Mouse (Mus musculus) kidney, embryonic 16.5 days (tissue): ENCODE data around the gene Trpv6. TPM values are rescaled to one million over a fixed set of nuclear protein-coding genes. Genes with fewer than 3 reads are reported as not detected.

Experiments used
- ATAC-seq: fragments of 200-750 bp; cut with Nextera tagmentation; 2 replicates; pipeline ENCODE4 v1.8.0; 2017; ENCODE audit warnings: moderate TSS enrichment; ENCODE audit not compliant: low FRiP score, low TSS enrichment
- H3K27ac ChIP-seq: fragments of 300-500 bp; sonication (generic); 2 replicates; pipeline ENCODE4 v1.5.1; 2014; ENCODE audit warnings: low read length
- H3K27me3 ChIP-seq: fragments of 300-500 bp; sonication (generic); 2 replicates; pipeline ENCODE4 v1.6.1; 2014; ENCODE audit warnings: low read length, control low read depth, mixed read lengths; ENCODE audit not compliant: insufficient read depth
- H3K36me3 ChIP-seq: fragments of 300-500 bp; sonication (generic); 2 replicates; pipeline ENCODE4 v1.6.1; 2014; ENCODE audit warnings: low read length, control low read depth, mixed read lengths; ENCODE audit not compliant: insufficient read depth
- H3K4me1 ChIP-seq: fragments of 300-500 bp; sonication (generic); 2 replicates; pipeline ENCODE4 v1.6.1; 2014; ENCODE audit warnings: low read length, control low read depth, mixed read lengths; ENCODE audit not compliant: insufficient read depth
- H3K4me2 ChIP-seq: fragments of 300-500 bp; sonication (generic); replicated peaks from 2 replicates; pipeline ENCODE4 v1.6.1; 2014; ENCODE audit warnings: low read depth, low read length
- H3K4me3 ChIP-seq: fragments of 300-500 bp; sonication (generic); 2 replicates; pipeline ENCODE4 v1.5.1; 2014; ENCODE audit warnings: mild to moderate bottlenecking, low read length
- H3K9ac ChIP-seq: fragments of 300-500 bp; sonication (generic); replicated peaks from 2 replicates; pipeline ENCODE4 v1.6.1; 2014; ENCODE audit warnings: low read length
- H3K9me3 ChIP-seq: fragments of 300-500 bp; sonication (generic); 2 replicates; pipeline ENCODE4 v1.6.1; 2016; ENCODE audit warnings: low read length, control low read depth
- WGBS: fragments of 180-500 bp; shearing (Covaris S2); extraction: QIAGEN DNeasy Blood & Tissue Kit; methylation state at CpG from one replicate; pipeline ENCODE4 v1.1.7; 2014; 5-methylcytosine and 5-hydroxymethylcytosine counted together
- polyA plus RNA-seq: library from polyadenylated mRNA; unstranded; fragments of >200 nt; fragmentation: Nextera tagmentation; extraction: Ambion mirVana; gene quantifications from 2 replicates; pipeline ENCODE4 v1.2.1, GENCODE M21; 2015

Gene Trpv6
- polyA plus RNA-seq, 1 experiment from 2014 or later: 7.1 TPM

DNA sequence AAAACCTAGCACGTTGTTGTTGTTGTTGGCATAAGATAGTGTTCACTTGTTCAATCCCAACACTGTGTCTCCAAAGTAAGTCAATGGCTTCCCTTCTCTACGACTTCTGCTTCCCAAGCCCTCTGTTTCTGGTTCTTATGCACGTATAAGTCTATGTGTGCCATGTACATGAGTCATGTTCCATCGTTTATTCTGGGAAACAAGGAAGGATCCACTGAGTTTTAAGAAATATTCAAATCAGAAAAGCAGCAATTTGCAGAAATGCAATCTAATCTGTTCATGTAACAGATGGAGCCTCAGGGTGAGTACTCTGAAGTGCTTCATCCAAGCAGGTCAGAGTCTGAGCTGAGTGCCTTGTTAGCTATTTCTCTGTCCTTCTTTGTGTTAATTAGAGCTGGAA lies 4.7 kb downstream of the Trpv6 start:
- Histone ChIP-seq H3K27ac (no peak overlapping the region), H3K9me3 (no peaks in the 10 kb centered on the region), H3K4me1 (no peaks in the 10 kb centered on the region), H3K36me3 (no peaks in the 10 kb centered on the region), H3K9ac (no peak overlapping the region), H3K4me2 (no peak overlapping the region), H3K4me3 (no peak overlapping the region), H3K27me3 (no peaks in the 10 kb centered on the region)
- 84% methylated on average over 4 of the region's 4 CpGs for WGBS
- no peak for ATAC-seq

DNA sequence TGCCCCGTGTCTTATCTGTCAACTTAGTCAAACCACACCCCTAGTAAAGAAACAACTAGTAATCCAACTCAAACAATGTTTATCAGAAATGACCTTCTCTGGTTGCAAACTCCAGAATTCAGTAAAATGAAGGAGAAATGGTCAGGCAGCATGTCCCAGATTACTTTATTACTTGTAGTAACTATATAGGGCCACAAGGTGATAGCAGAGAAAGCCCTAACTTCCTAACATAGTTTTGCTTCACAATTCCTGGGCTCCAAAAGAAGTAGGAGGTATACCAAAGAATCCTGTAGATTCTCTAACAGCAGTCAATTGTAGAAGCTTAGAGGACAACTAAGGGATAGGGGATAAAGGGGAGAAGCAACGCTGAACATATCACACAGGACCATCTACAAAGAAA lies 5.4 kb downstream of the Trpv6 start:
- Histone ChIP-seq H3K4me3 (no peak overlapping the region), H3K36me3 (no peaks in the 10 kb centered on the region), H3K9me3 (no peaks in the 10 kb centered on the region), H3K9ac (no peak overlapping the region), H3K4me2 (no peak overlapping the region), H3K27me3 (no peaks in the 10 kb centered on the region), H3K4me1 (no peaks in the 10 kb centered on the region), H3K27ac (no peak overlapping the region)
- no peak for ATAC-seq
- 72% methylated on average over 2 of the region's 2 CpGs for WGBS

DNA sequence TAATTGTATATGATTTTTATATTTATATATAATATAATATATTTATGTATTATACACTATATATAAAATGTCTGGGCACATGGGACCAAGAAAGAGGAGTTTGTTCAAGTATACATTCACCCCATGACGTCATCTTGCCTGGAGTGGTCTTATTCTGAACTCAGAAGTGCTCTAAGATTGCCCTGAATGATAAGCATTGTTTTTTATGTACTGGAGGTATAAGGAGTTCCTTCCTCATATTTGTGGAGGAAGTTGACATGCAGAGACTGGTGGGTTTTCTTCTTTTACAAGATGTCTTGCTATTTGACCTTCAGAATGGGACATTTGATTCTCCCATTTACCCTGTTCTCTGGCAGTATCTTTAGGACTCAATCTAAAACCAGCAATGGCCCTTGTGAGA lies 8.0 kb downstream of the Trpv6 start:
- Histone ChIP-seq H3K27me3 (no peaks in the 10 kb centered on the region), H3K36me3 (no peaks in the 10 kb centered on the region), H3K4me2 (no peak overlapping the region), H3K4me3 (no peak overlapping the region), H3K27ac (no peak overlapping the region), H3K9me3 (no peaks in the 10 kb centered on the region), H3K9ac (no peak overlapping the region), H3K4me1 (no peaks in the 10 kb centered on the region)
- WGBS: 65% methylated on average over 1 of the region's 1 CpGs
- no peak for ATAC-seq

DNA sequence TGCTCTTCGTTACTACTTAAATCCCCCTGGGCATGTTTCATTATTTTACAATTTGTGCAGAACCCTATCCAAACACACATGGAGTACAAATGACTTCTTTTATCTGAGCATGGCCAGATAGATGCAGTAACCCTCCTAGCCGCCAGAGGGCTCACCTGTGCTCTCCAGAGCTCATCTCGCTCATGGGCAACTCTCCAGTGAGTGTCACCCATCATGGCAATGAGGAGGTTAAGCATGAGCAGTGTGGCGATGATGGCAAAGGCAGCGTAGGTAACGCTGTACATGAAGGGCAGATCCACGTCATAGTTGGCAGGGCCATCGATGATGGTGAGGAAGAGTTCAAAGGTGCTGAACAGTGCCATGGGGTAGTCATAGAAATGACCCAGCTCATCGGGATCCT lies 13.5 kb downstream of the Trpv6 start:
- Histone ChIP-seq H3K27me3 (no peaks in the 10 kb centered on the region), H3K27ac (no peak overlapping the region), H3K4me3 (no peak overlapping the region), H3K9me3 (no peaks in the 10 kb centered on the region), H3K4me2 (no peak overlapping the region), H3K9ac (no peak overlapping the region), H3K36me3 (no peaks in the 10 kb centered on the region), H3K4me1 (no peaks in the 10 kb centered on the region)
- WGBS: 68% methylated on average over 9 of the region's 9 CpGs
- ATAC-seq: no peak

DNA sequence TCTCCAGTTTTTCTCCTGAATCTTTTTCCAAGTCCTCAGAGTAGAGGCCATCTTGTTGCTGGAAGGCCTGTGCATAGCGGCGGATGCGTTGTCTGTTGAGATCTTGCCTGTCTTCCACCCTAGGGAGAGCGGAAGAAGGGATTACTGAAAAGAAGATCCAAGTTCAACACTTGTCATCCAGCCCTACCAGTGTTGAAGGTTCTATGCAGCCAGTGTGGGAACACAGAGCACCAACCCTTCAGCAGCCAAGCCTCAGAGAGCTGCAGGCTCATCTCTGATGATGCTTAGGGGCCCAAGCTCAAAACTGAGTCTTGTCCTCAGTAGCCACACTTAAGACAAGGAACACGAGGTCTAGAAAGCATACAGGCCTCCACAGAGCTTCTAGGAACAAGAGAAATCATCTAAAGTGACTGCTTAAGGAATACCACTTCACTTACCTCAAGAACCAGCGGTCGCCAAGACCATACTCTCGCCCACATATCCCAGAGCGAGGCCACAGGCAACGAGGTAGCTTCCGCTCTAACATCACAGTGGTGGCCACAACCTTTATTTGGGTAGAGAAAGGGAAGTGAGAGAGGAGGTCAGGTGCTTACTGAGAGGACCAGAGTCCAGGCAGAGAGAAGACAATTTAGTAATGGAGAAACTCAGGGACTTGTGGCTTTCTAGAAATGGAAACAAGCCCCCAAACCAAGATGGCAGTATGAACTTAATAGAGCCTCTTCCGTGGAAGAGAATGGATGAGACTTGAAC lies 14.8 kb downstream of the Trpv6 start:
- Histone ChIP-seq H3K36me3 (no peaks in the 10 kb centered on the region), H3K4me2 (no peak overlapping the region), H3K9ac (no peak overlapping the region), H3K27me3 (no peaks in the 10 kb centered on the region), H3K9me3 (no peaks in the 10 kb centered on the region), H3K4me1 (no peaks in the 10 kb centered on the region), H3K27ac (no peak overlapping the region), H3K4me3 (no peak overlapping the region)
- no peak for ATAC-seq
- 92% methylated on average over 12 of the region's 12 CpGs for WGBS

DNA sequence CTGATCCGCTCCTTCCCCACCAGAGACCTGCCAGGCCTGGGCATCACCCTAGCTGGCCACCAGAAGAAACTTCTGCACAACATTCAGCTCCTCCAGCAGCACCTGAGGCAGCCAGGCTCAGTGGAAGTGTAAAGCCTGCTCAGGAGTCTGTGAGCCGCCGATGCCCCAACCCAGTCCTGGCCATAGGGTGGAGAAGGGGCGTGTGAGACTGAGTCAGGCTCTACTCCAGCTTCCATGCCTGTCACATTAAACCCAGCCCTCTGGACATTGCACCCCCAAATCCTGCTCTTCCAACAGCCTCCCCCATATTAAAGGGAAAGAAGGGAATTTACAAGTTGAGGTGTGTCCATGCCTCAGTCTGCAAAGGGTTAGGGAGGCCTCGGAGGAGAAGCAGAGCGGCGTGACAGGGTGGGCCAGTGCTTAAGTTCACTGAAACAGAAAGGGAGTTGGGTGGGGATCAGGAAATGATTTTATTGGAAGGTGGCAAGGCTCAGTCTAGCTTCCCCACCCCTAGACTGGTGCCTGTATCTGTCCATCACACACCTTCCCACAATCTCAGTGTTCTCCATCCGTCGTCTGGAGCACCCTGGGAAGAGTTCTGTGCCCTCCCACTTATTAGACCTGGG lies 15.9 kb downstream of the Trpv6 start:
- H3K27me3 ChIP-seq: no peaks in the 10 kb centered on the region
- ATAC-seq: 0 out of 2 replicates have a peak, but pooled peaks have one; percentile 11
- no peaks in the 10 kb centered on the region for H3K4me1 ChIP-seq
- H3K9me3 ChIP-seq: no peaks in the 10 kb centered on the region
- no peak overlapping the region for H3K9ac ChIP-seq
- no peak overlapping the region for H3K4me3 ChIP-seq
- no peak overlapping the region for H3K27ac ChIP-seq
- H3K36me3 ChIP-seq: no peaks in the 10 kb centered on the region
- no peak overlapping the region for H3K4me2 ChIP-seq
- WGBS: 78% methylated on average over 9 of the region's 9 CpGs

DNA sequence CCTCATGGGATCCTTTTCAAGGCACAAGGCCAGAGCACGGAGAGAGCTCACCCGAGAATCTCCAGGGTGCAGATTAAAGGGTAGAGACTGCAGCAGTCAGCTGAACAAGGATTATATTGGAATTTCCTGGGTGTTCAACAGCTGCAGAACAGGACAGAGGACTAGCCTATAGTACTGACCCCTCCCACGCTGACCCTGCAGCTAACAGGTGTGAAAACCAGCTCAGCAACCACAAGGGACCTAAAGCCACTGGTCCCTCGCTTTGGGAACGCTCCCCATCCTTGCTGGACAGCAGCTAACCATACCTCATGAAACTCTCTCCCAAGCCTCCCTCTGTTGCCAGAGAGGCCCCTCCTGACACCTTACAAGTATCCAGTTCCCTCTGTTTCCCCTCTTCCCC lies 28.6 kb downstream of the Trpv6 start:
- peaks cover 6% of the 10 kb centered on the region; the same call in 1 of the 2 replicates for H3K4me1 ChIP-seq
- no peak overlapping the region for H3K9ac ChIP-seq
- no peaks in the 10 kb centered on the region for H3K36me3 ChIP-seq
- 65% methylated on average over 5 of the region's 5 CpGs for WGBS
- no peak overlapping the region for H3K4me3 ChIP-seq
- H3K27me3 ChIP-seq: no peaks in the 10 kb centered on the region
- ATAC-seq: no peak
- no peak overlapping the region for H3K4me2 ChIP-seq
- H3K27ac ChIP-seq: no peak overlapping the region
- H3K9me3 ChIP-seq: no peaks in the 10 kb centered on the region

DNA sequence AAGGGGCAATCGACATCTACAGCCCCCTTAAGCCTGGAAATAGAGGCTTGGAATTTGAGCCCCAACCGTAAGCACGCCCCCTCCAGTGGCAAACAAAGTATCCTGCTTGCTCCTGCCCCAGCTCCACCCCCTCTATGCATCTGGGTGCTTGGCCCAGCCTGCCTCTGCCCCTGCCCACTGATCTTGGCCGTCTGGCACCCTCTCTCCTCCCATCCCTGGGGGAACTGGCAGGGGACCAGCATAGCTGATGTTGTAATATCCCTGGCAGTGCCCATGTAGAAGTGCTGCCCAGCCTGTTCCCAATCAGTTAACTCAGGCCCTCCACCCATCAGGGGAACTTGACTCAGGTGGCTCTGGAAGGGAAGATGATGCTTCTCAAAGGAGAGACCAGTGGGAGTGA lies 30.0 kb downstream of the Trpv6 start:
- peaks cover 6% of the 10 kb centered on the region; the same call in 1 of the 2 replicates for H3K4me1 ChIP-seq
- no peaks in the 10 kb centered on the region for H3K36me3 ChIP-seq
- H3K27me3 ChIP-seq: no peaks in the 10 kb centered on the region
- peak overlapping the region; percentile 80 for H3K4me3 ChIP-seq
- no peak overlapping the region for H3K27ac ChIP-seq
- peak overlapping the region; percentile 92 for H3K9ac ChIP-seq
- H3K4me2 ChIP-seq: peak overlapping the region; percentile 95
- no peaks in the 10 kb centered on the region for H3K9me3 ChIP-seq
- ATAC-seq: no peak
- whole genome bisulfite sequencing: 9% methylated on average over 4 of the region's 4 CpGs

DNA sequence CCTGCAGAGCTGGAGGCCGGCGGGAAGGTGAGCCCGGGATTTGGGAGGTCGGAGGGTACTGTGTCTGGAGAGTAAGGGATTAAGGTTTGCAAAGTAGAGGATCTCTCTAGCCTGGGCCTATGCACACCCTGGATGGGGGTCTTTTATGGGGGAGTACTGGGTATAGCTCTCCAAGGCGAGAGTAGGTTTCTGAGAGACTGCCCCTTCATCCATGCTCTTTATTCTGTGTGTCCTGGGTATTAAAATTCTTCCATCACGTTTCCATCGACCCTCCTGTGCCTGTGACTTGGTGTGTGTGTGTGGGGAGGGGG lies 30.5 kb downstream of the Trpv6 start:
- 1% methylated on average over 7 of the region's 7 CpGs for WGBS
- Histone ChIP-seq H3K4me1 (peaks cover 6% of the 10 kb centered on the region; the same call in 1 of the 2 replicates), H3K4me3 (peak overlapping the region; percentile 80), H3K9ac (peak overlapping the region; percentile 92), H3K27ac (peak overlapping the region; percentile 91), H3K36me3 (no peaks in the 10 kb centered on the region), H3K27me3 (no peaks in the 10 kb centered on the region), H3K4me2 (peak overlapping the region; percentile 95), H3K9me3 (no peaks in the 10 kb centered on the region)
- peak; percentile 58 for ATAC-seq

DNA sequence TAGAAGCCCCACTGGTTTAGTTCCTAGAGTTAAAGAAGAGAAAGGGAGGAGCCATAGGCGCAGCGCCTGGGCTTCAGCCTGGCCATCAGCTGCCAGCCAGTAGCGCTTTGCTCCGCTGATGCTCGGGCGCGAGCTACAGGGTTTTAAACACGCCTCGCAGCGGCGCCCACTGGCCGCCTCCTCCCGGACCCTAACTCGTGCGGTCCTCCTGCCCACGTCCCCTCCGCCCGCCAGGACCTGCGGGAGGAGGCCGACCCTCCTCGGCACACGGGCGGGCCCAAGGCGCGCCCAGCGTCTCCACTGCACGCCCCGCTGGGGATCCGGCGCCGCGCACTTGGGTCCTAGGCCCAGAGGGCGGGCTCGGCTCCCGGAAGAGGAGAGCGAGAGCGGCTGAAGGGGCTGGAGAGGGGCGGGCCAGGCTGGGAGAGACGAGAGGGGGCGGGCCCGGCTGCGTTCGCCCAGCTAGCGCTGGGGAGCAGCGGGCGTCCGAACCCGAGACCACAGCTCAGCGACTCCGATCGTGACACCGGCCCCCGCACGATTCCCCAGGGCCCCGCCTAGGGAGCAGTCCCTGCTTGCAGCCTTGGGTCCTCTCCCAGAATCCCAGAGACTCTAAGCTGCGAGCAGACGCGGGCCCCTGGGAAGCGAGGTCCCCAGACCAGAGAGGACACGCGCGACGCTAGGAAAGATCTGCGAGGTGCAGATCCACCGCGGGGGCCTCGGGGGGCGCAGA lies 31.0 kb downstream of the Trpv6 start, which contains the start of gene Ephb6:
Gene Ephb6 (plus strand): TSS at position 422 of the 733 bp plus-strand sequence.
- H3K27me3 ChIP-seq: no peaks in the 10 kb centered on the region
- peaks cover 6% of the 10 kb centered on the region; the same call in 1 of the 2 replicates for H3K4me1 ChIP-seq
- under 1% methylated on average over 63 of the region's 68 CpGs for WGBS
- peak within 1 kb of the TSS; percentile 91 for H3K27ac ChIP-seq
- peak within 1 kb of the TSS; percentile 80 for H3K4me3 ChIP-seq
- H3K36me3 ChIP-seq: no peaks in the 10 kb centered on the region
- H3K9me3 ChIP-seq: no peaks in the 10 kb centered on the region
- peak within 1 kb of the TSS; percentile 92 for H3K9ac ChIP-seq
- H3K4me2 ChIP-seq: peak within 1 kb of the TSS; percentile 95
- peak; percentile 98 for ATAC-seq
